Mouse (Mus musculus): ENCODE data around the gene Yif1b. TPM values are rescaled to one million over a fixed set of nuclear protein-coding genes. Genes with fewer than 3 reads are reported as not detected.

The Yif1b gene
- polyA plus RNA-seq, 1 experiment from 2014 or later = 114 TPM

GRCm38 (mm10) chr7:29288942-29289638 lies 51.0 kb downstream of the Yif1b start, which contains the start of gene Ppp1r14a:
Gene Ppp1r14a (plus strand): TSS chr7:29289308.
- peaks cover 14 to 20% of the 10 kb centered on the region in 2 experiments; a peak in 3 of 4 replicates for H3K4me1 ChIP-seq (ENCODE audit: control insufficient read depth in 2 of 2, insufficient read depth in 2 of 2, low read length in 2 of 2)
- peak; percentile 26; the same call in 1 of the 2 replicates for ATAC-seq (ENCODE audit: insufficient number of reproducible peaks, insufficient read depth, low FRiP score, low read depth)
- peak within 1 kb of the TSS; percentile 65 for H3K9ac ChIP-seq (ENCODE audit: low read length)
- peak within 1 kb of the TSS; percentile 51 to 56 for H3K4me3 ChIP-seq (ENCODE audit: control insufficient read depth in 1 of 2, insufficient read depth in 1 of 2, low read depth in 1 of 2, low read length in 2 of 2)
- WGBS = 2% methylated on average over 55 of the region's 59 CpGs
- 0 out of 4 replicates have a peak within 1 kb of the TSS, but pooled peaks of 1 of the 2 experiments have one; percentile 14 for H3K27ac ChIP-seq (replicated peaks in 1 of 2; ENCODE audit: control insufficient read depth in 1 of 2, insufficient read depth in 1 of 2, low read depth in 2 of 2, low read length in 2 of 2)
- no peaks in the 10 kb centered on the region for H3K36me3 ChIP-seq (ENCODE audit: control insufficient read depth, insufficient read depth, low read length)
- no peaks in the 10 kb centered on the region for H3K9me3 ChIP-seq (ENCODE audit: control insufficient read depth, low read length)
- H3K27me3 ChIP-seq (ENCODE audit: control insufficient read depth, insufficient read depth, low read length) = peaks cover 21% of the 10 kb centered on the region
- peak within 1 kb of the TSS; percentile 83 for H3K4me2 ChIP-seq (ENCODE audit: low read length)

GRCm38 (mm10) chr7:29289856-29290255 lies 51.7 kb downstream of the Yif1b start:
- 82% methylated on average over 6 of the region's 6 CpGs for WGBS
- Histone ChIP-seq H3K36me3 (ENCODE audit: control insufficient read depth, insufficient read depth, low read length) (no peaks in the 10 kb centered on the region), H3K27ac (replicated peaks in 1 of 2; ENCODE audit: control insufficient read depth in 1 of 2, insufficient read depth in 1 of 2, low read depth in 2 of 2, low read length in 2 of 2) (0 out of 4 replicates have a peak overlapping the region, but pooled peaks of 1 of the 2 experiments have one; percentile 14), H3K4me1 (ENCODE audit: control insufficient read depth in 2 of 2, insufficient read depth in 2 of 2, low read length in 2 of 2) (peaks cover 14 to 20% of the 10 kb centered on the region in 2 experiments; a peak in 3 of 4 replicates), H3K27me3 (ENCODE audit: control insufficient read depth, insufficient read depth, low read length) (peaks cover 21% of the 10 kb centered on the region), H3K9ac (ENCODE audit: low read length) (peak overlapping the region; percentile 65), H3K4me2 (ENCODE audit: low read length) (peak overlapping the region; percentile 83), H3K9me3 (ENCODE audit: control insufficient read depth, low read length) (no peaks in the 10 kb centered on the region), H3K4me3 (ENCODE audit: control insufficient read depth in 1 of 2, insufficient read depth in 1 of 2, low read depth in 1 of 2, low read length in 2 of 2) (peak overlapping the region; percentile 51 to 56)
- ATAC-seq (ENCODE audit: insufficient number of reproducible peaks, insufficient read depth, low FRiP score, low read depth) = no peak

GRCm38 (mm10) chr7:29290691-29291485 lies 52.8 kb downstream of the Yif1b start:
- Histone ChIP-seq H3K27ac (replicated peaks in 1 of 2; ENCODE audit: control insufficient read depth in 1 of 2, insufficient read depth in 1 of 2, low read depth in 2 of 2, low read length in 2 of 2) (peak overlapping the region in 1 of 2 experiments; percentile 57; a peak in 2 of 4 replicates), H3K9ac (ENCODE audit: low read length) (no peak overlapping the region), H3K4me3 (ENCODE audit: control insufficient read depth in 1 of 2, insufficient read depth in 1 of 2, low read depth in 1 of 2, low read length in 2 of 2) (no peak overlapping the region), H3K27me3 (ENCODE audit: control insufficient read depth, insufficient read depth, low read length) (peaks cover 21% of the 10 kb centered on the region), H3K4me2 (ENCODE audit: low read length) (peak overlapping the region; percentile 83; the same call in 1 of the 2 replicates), H3K36me3 (ENCODE audit: control insufficient read depth, insufficient read depth, low read length) (no peaks in the 10 kb centered on the region), H3K4me1 (ENCODE audit: control insufficient read depth in 2 of 2, insufficient read depth in 2 of 2, low read length in 2 of 2) (peaks cover 14 to 20% of the 10 kb centered on the region in 2 experiments; a peak in 3 of 4 replicates), H3K9me3 (ENCODE audit: control insufficient read depth, low read length) (no peaks in the 10 kb centered on the region)
- 58% methylated on average over 11 of the region's 11 CpGs for WGBS
- ATAC-seq (ENCODE audit: insufficient number of reproducible peaks, insufficient read depth, low FRiP score, low read depth) = no peak

- H3K4me1 ChIP-seq (ENCODE audit: control insufficient read depth in 2 of 2, insufficient read depth in 2 of 2, low read length in 2 of 2) = peaks cover 14 to 20% of the 10 kb centered on the region in 2 experiments; a peak in 3 of 4 replicates
- H3K9me3 ChIP-seq (ENCODE audit: control insufficient read depth, low read length) = no peaks in the 10 kb centered on the region
- no peak overlapping the region for H3K9ac ChIP-seq (ENCODE audit: low read length)
- H3K4me3 ChIP-seq (ENCODE audit: control insufficient read depth in 1 of 2, insufficient read depth in 1 of 2, low read depth in 1 of 2, low read length in 2 of 2) = no peak overlapping the region
- WGBS = 51% methylated on average over 6 of the region's 7 CpGs
- H3K36me3 ChIP-seq (ENCODE audit: control insufficient read depth, insufficient read depth, low read length) = no peaks in the 10 kb centered on the region
- ATAC-seq (ENCODE audit: insufficient number of reproducible peaks, insufficient read depth, low FRiP score, low read depth) = no peak
- H3K27ac ChIP-seq (replicated peaks in 1 of 2; ENCODE audit: control insufficient read depth in 1 of 2, insufficient read depth in 1 of 2, low read depth in 2 of 2, low read length in 2 of 2) = peak overlapping the region in 1 of 2 experiments; percentile 75; a peak in 3 of 4 replicates
- peaks cover 15% of the 10 kb centered on the region for H3K27me3 ChIP-seq (ENCODE audit: control insufficient read depth, insufficient read depth, low read length)
- H3K4me2 ChIP-seq (ENCODE audit: low read length) = peak overlapping the region; percentile 22
These were observed 53.7 kb downstream of the Yif1b start for GRCm38 (mm10) chr7:29291616-29292457.

GRCm38 (mm10) chr7:29292458-29293098 lies 54.4 kb downstream of the Yif1b start:
- Histone ChIP-seq H3K4me1 (ENCODE audit: control insufficient read depth in 2 of 2, insufficient read depth in 2 of 2, low read length in 2 of 2) (peaks cover 14 to 20% of the 10 kb centered on the region in 2 experiments; a peak in 3 of 4 replicates), H3K27ac (replicated peaks in 1 of 2; ENCODE audit: control insufficient read depth in 1 of 2, insufficient read depth in 1 of 2, low read depth in 2 of 2, low read length in 2 of 2) (peak overlapping the region; percentile 46 to 75), H3K27me3 (ENCODE audit: control insufficient read depth, insufficient read depth, low read length) (peaks cover 12% of the 10 kb centered on the region), H3K9ac (ENCODE audit: low read length) (no peak overlapping the region; the same call in 1 of the 2 replicates), H3K4me2 (ENCODE audit: low read length) (peak overlapping the region; percentile 22), H3K36me3 (ENCODE audit: control insufficient read depth, insufficient read depth, low read length) (no peaks in the 10 kb centered on the region), H3K4me3 (ENCODE audit: control insufficient read depth in 1 of 2, insufficient read depth in 1 of 2, low read depth in 1 of 2, low read length in 2 of 2) (no peak overlapping the region), H3K9me3 (ENCODE audit: control insufficient read depth, low read length) (no peaks in the 10 kb centered on the region)
- 24% methylated on average over 8 of the region's 8 CpGs for WGBS
- no peak for ATAC-seq (ENCODE audit: insufficient number of reproducible peaks, insufficient read depth, low FRiP score, low read depth)

GRCm38 (mm10) chr7:29293131-29294065 lies 55.3 kb downstream of the Yif1b start:
- H3K36me3 ChIP-seq (ENCODE audit: control insufficient read depth, insufficient read depth, low read length) = no peaks in the 10 kb centered on the region
- H3K9me3 ChIP-seq (ENCODE audit: control insufficient read depth, low read length) = no peaks in the 10 kb centered on the region
- peak overlapping the region; percentile 46 to 75 for H3K27ac ChIP-seq (replicated peaks in 1 of 2; ENCODE audit: control insufficient read depth in 1 of 2, insufficient read depth in 1 of 2, low read depth in 2 of 2, low read length in 2 of 2)
- H3K27me3 ChIP-seq (ENCODE audit: control insufficient read depth, insufficient read depth, low read length) = peaks cover 13% of the 10 kb centered on the region
- 51% methylated on average over 19 of the region's 19 CpGs for WGBS
- peaks cover 14 to 20% of the 10 kb centered on the region in 2 experiments; a peak in 3 of 4 replicates for H3K4me1 ChIP-seq (ENCODE audit: control insufficient read depth in 2 of 2, insufficient read depth in 2 of 2, low read length in 2 of 2)
- no peak overlapping the region for H3K4me2 ChIP-seq (ENCODE audit: low read length)
- no peak overlapping the region for H3K4me3 ChIP-seq (ENCODE audit: control insufficient read depth in 1 of 2, insufficient read depth in 1 of 2, low read depth in 1 of 2, low read length in 2 of 2)
- peak overlapping the region; percentile 16; the same call in 1 of the 2 replicates for H3K9ac ChIP-seq (ENCODE audit: low read length)
- no peak for ATAC-seq (ENCODE audit: insufficient number of reproducible peaks, insufficient read depth, low FRiP score, low read depth)
